Mouse (Mus musculus) T-helper 2 cell (primary cell): ENCODE measurements around the gene Nr1i3.
"Not testable (repeated sequence)": the region's sequence is repeated elsewhere in the genome, so short reads cannot be mapped to it uniquely, and the experiment has no call there.

Source experiments
- in situ Hi-C: fragments of 300-600 bp; cut with MboI, MseI; formaldehyde crosslinking; loops from one replicate; pipeline ENCODE4 v1.15.1; 2025; ENCODE audit warnings: high pct_unique_total_duplicates

The Nr1i3 gene

DNA sequence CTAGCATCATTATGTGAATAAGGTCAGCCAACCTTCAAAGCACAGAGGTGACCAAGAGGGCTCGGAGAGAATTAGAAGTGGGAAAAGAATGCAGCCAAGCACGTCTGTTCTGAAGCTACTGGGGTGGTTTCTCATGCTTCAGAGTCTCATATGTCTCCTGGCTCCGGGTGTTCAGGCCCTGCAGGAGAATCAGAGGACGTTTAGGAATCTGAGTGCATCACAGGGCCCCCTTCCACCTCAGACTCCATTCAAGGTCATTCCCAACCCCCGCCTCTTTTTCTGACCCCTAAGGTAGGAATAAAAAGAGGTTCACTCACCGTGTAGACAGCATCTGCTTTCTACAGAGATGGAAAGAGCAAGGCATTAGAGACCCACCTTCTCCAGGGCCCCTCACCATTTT is 16.0 kb downstream of the Nr1i3 start:
- in situ Hi-C loops = no loop called here

DNA sequence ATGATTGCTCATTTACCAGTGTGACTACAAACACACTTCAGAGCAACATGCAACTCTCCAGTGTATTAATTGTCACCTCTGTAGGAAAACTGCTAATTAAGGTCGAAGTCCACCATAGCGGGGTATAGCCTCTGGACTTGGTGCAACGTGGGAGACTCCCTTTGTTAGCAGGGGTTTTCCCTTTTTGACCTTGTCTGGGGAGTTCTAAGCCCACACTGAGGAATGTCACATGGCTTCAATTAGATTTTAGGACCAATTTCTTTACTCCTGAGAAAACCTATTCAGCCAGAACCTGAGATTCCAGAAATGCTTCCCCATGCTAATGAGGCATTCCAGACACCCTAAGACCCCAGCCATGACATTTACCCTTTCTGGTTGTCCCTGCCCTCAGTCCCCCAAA is 16.4 kb downstream of the Nr1i3 start:
- in situ Hi-C loops = no loop called here

DNA sequence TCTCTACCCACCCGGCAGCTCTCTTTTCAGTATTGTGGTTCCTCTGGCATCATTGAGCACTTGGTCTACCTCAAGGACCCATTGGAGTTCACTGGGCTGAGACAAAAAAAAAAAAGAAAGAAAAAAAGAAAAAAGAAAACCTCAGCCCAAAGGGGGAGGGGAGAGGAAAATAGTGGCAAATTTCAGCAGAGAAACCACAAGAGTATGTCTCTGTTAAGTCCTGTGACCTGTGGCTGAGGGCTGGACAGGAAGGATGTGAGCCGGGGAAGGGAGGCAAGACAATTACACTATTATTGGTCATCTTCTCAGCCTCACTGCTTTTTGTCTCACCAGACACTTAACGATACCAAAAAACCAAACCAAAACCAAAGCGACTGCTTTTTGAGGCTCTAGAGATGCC is 18.1 kb downstream of the Nr1i3 start:
- in situ Hi-C loops = no loop called here

GRCm38 (mm10) chr1:171232348-171232747 is 18.6 kb downstream of the Nr1i3 start:
- in situ Hi-C loops = no loop called here

DNA sequence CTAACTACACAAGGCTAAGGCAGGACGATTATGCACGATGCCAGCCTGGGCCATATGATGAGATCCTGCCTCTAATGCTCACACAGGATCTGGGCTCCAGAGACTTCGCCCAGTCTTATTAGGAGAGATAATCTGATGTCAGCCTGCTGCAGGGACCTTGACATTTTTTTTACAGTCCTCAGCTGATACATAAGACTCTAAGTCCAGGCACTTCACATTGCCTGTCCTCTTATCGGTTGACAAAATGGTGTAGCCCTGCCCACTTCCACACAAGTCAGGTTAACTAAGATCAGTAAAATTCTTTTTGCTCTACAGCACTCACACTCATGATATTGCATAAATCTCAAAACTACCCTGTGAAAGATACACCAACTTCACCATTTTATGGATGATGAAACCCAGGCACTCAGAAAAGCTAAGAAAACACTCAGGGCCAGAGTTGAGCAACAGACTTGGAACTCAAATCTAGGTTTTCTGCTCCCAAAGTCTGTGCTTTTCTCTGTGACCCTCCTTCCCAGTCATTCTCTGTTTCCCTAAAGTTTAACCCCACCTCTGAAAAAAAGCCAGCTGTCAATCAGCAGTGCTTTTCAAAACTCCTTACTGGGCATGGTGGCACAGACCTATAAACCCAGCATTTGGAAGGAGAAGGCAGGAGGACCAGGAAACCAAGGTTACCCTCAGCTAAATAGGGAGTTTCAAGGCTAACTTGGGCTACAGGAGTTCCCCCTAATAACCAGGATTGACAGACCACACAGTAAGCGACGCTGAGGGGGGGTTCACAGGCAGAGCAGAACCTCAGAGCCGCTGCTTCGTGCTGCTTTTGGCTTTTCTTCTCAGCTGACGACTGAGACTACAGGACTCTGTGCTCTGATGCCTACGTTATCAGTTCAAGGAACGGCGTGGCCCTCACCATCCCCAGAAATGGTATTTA is 19.3 kb downstream of the Nr1i3 start:
- in situ Hi-C loops = no loop called here

- in situ Hi-C loops = no loop called here
Measured at GRCm38 (mm10) chr1:171234126-171234525, 20.4 kb downstream of the Nr1i3 start, which contains the start of gene Fcer1g. Gene Fcer1g (minus strand): TSS chr1:171234365.

DNA sequence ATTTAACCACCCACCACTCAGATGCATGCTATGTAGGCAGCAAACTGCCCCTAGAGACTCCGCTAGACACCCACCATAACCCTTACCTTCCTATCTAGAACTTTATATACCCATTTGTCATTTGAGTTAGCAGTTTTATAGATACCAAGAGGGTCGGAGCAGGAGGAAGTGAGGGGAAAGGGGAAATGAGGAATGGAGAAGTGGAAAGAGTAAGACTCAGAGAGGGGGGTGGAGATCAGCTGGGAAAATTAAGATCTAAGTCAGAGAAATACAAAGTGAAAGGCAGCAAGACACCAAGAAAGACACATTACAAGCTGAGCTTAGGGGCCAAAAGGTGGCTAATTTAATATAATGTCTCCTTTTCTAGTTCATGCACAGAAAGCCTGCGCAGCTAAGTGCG is 20.8 kb downstream of the Nr1i3 start:
- in situ Hi-C loops = no loop called here

- in situ Hi-C loops = no loop called here
Measured at GRCm38 (mm10) chr1:171235791-171236190, 22.0 kb downstream of the Nr1i3 start.

GRCm38 (mm10) chr1:171237438-171237837 is 23.7 kb downstream of the Nr1i3 start:
- in situ Hi-C loops = no loop called here

- in situ Hi-C loops = no loop called here
Measured at GRCm38 (mm10) chr1:171238463-171238862, 24.7 kb downstream of the Nr1i3 start.

DNA sequence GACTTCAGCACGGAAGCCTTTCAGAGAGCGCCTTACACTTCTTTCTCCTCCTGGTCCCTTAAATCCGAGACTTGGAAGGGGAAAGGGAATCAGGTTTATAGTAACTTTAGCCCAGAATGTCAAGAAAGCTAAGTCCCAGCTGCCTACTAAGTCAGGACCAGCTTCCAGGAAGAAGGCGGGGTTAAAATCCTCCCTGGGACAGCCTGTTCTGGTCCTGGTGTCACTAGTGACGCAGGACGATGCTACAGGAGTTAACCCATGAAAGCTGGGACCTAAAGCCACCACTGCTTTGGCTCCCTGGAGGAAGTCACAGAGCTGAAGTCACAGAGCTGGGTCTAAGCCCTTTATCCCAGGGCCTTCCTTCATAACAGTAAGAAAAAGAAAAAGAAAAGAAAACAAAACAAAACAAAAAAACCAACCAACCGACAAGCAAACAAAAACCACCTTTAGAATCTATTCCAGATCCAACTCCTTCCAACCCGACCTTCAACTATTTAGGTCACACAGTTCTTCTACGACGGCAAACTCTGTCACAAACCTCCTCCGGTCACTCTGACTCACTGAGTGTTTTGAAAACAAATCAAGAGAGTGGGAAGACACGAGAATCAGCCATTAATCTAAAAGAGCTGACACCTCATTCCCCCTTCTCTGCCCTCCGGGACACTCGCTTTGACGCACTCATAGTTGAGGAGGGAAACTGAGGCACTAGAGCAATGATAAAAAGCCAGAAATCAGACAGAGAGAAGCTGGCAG is 26.4 kb downstream of the Nr1i3 start:
- in situ Hi-C loops = no loop called here

DNA sequence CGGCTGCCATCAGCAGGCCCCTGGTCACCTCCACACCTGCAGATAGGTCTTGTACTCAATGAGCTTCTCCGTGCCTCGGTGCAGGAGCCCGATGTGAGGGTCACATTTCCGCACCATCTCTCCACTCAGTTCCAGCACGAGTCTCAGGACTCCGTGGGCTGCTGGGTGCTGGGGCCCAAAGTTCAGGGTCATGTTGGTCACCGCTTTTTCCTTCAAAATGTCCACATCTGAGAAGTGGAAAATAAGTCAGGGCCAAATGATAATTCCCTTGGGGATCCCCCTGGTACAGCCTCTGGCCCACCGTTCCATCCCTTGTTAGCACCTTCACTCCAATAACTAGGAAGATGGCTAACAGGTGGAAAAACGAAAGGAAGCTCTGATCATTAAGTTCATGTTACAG is 27.1 kb downstream of the Nr1i3 start:
- in situ Hi-C loops = no loop called here

GRCm38 (mm10) chr1:171241952-171242351 is 28.2 kb downstream of the Nr1i3 start:
- in situ Hi-C loops = not testable (repeated sequence)

GRCm38 (mm10) chr1:171245353-171245752 is 31.6 kb downstream of the Nr1i3 start:
- in situ Hi-C loops = no loop called here

DNA sequence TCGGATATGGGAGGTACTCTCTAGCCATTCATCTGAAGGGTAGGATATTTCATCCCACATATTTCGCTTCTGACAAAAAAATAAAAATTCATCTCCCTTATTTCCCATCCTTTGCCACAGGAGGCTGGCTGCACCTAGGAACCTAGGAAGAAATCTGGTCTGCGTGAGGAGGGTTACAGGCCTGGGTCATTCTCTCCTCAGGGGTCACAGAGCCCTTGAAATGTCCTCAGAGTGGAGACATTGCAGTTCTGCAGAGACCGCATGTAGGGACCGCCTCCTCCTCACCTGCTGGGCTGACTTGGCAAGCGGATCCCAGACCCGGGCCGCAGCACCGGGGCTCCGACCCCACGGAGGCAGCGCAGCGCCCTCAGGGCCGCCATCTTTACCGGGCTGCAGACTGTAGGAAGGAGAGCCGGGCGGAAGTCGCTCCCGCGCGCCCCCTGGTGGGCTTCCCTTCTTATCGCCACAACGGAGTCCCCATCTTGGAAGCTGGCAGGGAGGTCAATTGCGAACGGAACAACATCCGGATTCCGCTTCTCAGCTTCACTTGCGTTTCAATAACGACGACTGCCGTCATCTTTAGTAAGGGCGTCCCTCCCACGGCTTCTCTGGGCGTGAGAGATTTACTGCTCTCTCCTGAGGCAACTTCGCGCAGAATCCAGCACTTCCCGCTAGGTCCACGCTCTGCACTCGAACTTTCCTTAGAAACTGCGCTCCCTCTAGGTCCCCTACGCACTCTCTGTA is 33.1 kb downstream of the Nr1i3 start:
- in situ Hi-C loops = no loop called here

- in situ Hi-C loops = no loop called here
Measured at GRCm38 (mm10) chr1:171247453-171247841, 33.7 kb downstream of the Nr1i3 start.

DNA sequence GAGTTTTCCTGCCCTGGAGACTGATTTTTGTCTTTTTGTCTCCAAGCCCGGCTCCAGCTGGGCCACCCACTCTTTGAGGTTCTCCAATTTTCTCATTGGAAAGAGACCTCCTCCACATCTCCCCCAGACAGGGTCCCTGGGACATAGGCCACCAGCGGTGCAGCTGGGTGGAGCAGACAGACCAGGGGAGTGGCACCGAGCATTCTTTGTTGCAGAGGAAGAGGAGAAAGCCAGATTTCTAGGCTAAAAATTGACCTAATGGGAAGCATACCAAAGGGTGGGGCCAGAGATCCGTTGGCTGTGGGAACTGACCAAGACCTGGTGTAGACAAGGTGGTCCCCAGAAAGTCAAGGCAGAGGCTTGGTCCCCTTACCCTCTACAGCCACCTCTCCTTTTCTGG is 34.1 kb downstream of the Nr1i3 start:
- in situ Hi-C loops = no loop called here

GRCm38 (mm10) chr1:171248386-171249226 is 34.8 kb downstream of the Nr1i3 start:
- in situ Hi-C loops = no loop called here

- in situ Hi-C loops = loop anchor here (5.0 kb wide), 1 partner anchor 133 kb away; no protein-coding TSS in a partner anchor
Measured at GRCm38 (mm10) chr1:171249913-171250600, 36.3 kb downstream of the Nr1i3 start, which contains the start of gene Adamts4. Gene Adamts4 (plus strand): TSS chr1:171250421.
